Mouse (Mus musculus): ENCODE results near the gene Syndig1.

- TF ChIP-seq POLR2A (IDR thresholded peaks at IDR 0.05; ENCODE audit: extremely low read depth, insufficient read depth, low read length), result no peak
- no peak for TF ChIP-seq CTCF (IDR thresholded peaks at IDR 0.05; ENCODE audit: low read depth, low read length)
Observed at GRCm38 (mm10) chr2:149828911-149829310, at the start of gene Syndig1.

All from liver, adult 2 months (tissue).